Mouse (Mus musculus): ENCODE measurements around the gene Nfxl1. TPM values are rescaled to one million over a fixed set of nuclear protein-coding genes. Genes with fewer than 3 reads are reported as not detected.

Gene Nfxl1
- polyA plus RNA-seq, 1 experiment from 2014 or later, result 26.2 TPM

DNA sequence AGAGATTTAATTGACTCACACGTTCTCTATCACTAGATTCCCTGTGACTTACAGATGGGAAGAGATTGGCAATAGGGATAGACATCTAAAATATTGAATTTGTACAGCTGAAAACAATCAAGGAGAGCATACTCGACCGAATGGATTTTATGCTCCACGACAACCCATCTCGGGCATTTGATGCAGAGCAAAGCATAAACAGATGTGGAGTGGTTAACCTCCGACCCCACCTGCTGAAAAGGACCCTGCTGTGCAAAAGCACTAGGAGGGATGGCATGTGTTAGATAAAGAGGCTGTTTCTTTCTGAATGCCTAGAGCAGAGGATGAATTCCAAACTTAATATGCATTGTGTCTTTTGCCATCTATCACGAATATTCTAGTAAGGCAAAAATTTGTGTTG lies 79.0 kb downstream of the Nfxl1 start:
- ATAC-seq (ENCODE audit: insufficient read depth, low FRiP score, low TSS enrichment) (no peak), DNase-seq (ENCODE audit: low spot score) (peak; percentile 29)
- Histone ChIP-seq H3K9me3 (ENCODE audit: control insufficient read depth, low read length) (no peaks in the 10 kb centered on the region), H3K4me2 (ENCODE audit: low read depth) (no peak overlapping the region), H3K4me3 (ENCODE audit: low read depth, low read length) (no peak overlapping the region), H3K9ac (ENCODE audit: low read length) (no peak overlapping the region), H3K36me3 (ENCODE audit: control insufficient read depth, insufficient read depth, low read length) (no peaks in the 10 kb centered on the region), H3K4me1 (ENCODE audit: control insufficient read depth, insufficient read depth, low read length) (no peaks in the 10 kb centered on the region), H3K27me3 (ENCODE audit: control insufficient read depth, insufficient read depth, low read length) (no peaks in the 10 kb centered on the region), H3K27ac (ENCODE audit: low read depth, low read length) (no peak overlapping the region)
- 28% methylated on average over 7 of the region's 7 CpGs for WGBS

GRCm38 (mm10) chr5:72472317-72473009 lies 87.0 kb downstream of the Nfxl1 start:
- ATAC-seq (ENCODE audit: insufficient read depth, low FRiP score, low TSS enrichment) (no peak), DNase-seq (ENCODE audit: low spot score) (no peak)
- 81% methylated on average over 12 of the region's 12 CpGs for WGBS
- no peak overlapping the region for H3K4me3 ChIP-seq (ENCODE audit: low read depth, low read length)
- H3K27me3 ChIP-seq (ENCODE audit: control insufficient read depth, insufficient read depth, low read length), result no peaks in the 10 kb centered on the region
- no peaks in the 10 kb centered on the region for H3K9me3 ChIP-seq (ENCODE audit: control insufficient read depth, low read length)
- no peaks in the 10 kb centered on the region for H3K36me3 ChIP-seq (ENCODE audit: control insufficient read depth, insufficient read depth, low read length)
- H3K27ac ChIP-seq (ENCODE audit: low read depth, low read length), result no peak overlapping the region
- H3K4me2 ChIP-seq (ENCODE audit: low read depth), result no peak overlapping the region
- no peaks in the 10 kb centered on the region for H3K4me1 ChIP-seq (ENCODE audit: control insufficient read depth, insufficient read depth, low read length)
- no peak overlapping the region for H3K9ac ChIP-seq (ENCODE audit: low read length)

GRCm38 (mm10) chr5:72471746-72472145 lies 87.7 kb downstream of the Nfxl1 start:
- Histone ChIP-seq H3K27ac (ENCODE audit: low read depth, low read length) (no peak overlapping the region), H3K4me2 (ENCODE audit: low read depth) (no peak overlapping the region), H3K27me3 (ENCODE audit: control insufficient read depth, insufficient read depth, low read length) (no peaks in the 10 kb centered on the region), H3K36me3 (ENCODE audit: control insufficient read depth, insufficient read depth, low read length) (no peaks in the 10 kb centered on the region), H3K4me1 (ENCODE audit: control insufficient read depth, insufficient read depth, low read length) (no peaks in the 10 kb centered on the region), H3K9me3 (ENCODE audit: control insufficient read depth, low read length) (no peaks in the 10 kb centered on the region), H3K9ac (ENCODE audit: low read length) (no peak overlapping the region), H3K4me3 (ENCODE audit: low read depth, low read length) (no peak overlapping the region)
- WGBS, result 74% methylated on average over 7 of the region's 7 CpGs
- ATAC-seq (ENCODE audit: insufficient read depth, low FRiP score, low TSS enrichment) (no peak), DNase-seq (ENCODE audit: low spot score) (no peak)

GRCm38 (mm10) chr5:72464932-72465331 lies 94.6 kb downstream of the Nfxl1 start:
- no peak overlapping the region for H3K27ac ChIP-seq (ENCODE audit: low read depth, low read length)
- no peaks in the 10 kb centered on the region for H3K4me1 ChIP-seq (ENCODE audit: control insufficient read depth, insufficient read depth, low read length)
- H3K36me3 ChIP-seq (ENCODE audit: control insufficient read depth, insufficient read depth, low read length), result no peaks in the 10 kb centered on the region
- H3K27me3 ChIP-seq (ENCODE audit: control insufficient read depth, insufficient read depth, low read length), result no peaks in the 10 kb centered on the region
- DNase-seq (ENCODE audit: low spot score), result no peak
- H3K4me2 ChIP-seq (ENCODE audit: low read depth), result no peak overlapping the region
- ATAC-seq (ENCODE audit: insufficient read depth, low FRiP score, low TSS enrichment), result no peak
- H3K9me3 ChIP-seq (ENCODE audit: control insufficient read depth, low read length), result no peaks in the 10 kb centered on the region
- no peak overlapping the region for H3K9ac ChIP-seq (ENCODE audit: low read length)
- 43% methylated on average over 3 of the region's 3 CpGs for WGBS
- no peak overlapping the region for H3K4me3 ChIP-seq (ENCODE audit: low read depth, low read length)

Other genes with a start within 250 kb of the Nfxl1 start
- 4.6 and 7.0 TPM in 2 replicates for gene Corin, start 55.2 kb downstream of the Nfxl1 start, polyA plus RNA-seq (2014; fragmentation: Nextera tagmentation; extraction: Ambion mirVana)
- 1.1 and 1.3 TPM in 2 replicates for gene Zar1, start 21.6 kb upstream of the Nfxl1 start, polyA plus RNA-seq (2014; fragmentation: Nextera tagmentation; extraction: Ambion mirVana)
- gene Gm5868, start 27.9 kb upstream of the Nfxl1 start, polyA plus RNA-seq (2014; fragmentation: Nextera tagmentation; extraction: Ambion mirVana), result 8.7 and 10.1 TPM in 2 replicates
- not detected in 2 replicates for gene Cnga1, start 84.6 kb upstream of the Nfxl1 start, polyA plus RNA-seq (2014; fragmentation: Nextera tagmentation; extraction: Ambion mirVana)
- 0.51 and 0.56 TPM in 2 replicates for gene Nipal1, start 88.1 kb upstream of the Nfxl1 start, polyA plus RNA-seq (2014; fragmentation: Nextera tagmentation; extraction: Ambion mirVana)
- not detected in 2 replicates for gene Txk, start 193.1 kb upstream of the Nfxl1 start, polyA plus RNA-seq (2014; fragmentation: Nextera tagmentation; extraction: Ambion mirVana)